Mouse (Mus musculus) CD8-positive naive resting alpha-beta T cell, adult 2 months (primary cell): ENCODE measurements around the gene Ilk.
A peak's percentile ranks its signal among the peaks of the same experiment; 100 is the strongest.
"Not testable (repeated sequence)": the region's sequence is repeated elsewhere in the genome, so short reads cannot be mapped to it uniquely, and the experiment has no call there.

Experiments
- DNase-seq, 2 experiments: peaks; one replicate each; pipeline ENCODE4 v3.0.0; 2022; ENCODE audit warnings: low read depth in 2 of 2, low spot score in 2 of 2

The Ilk gene

GRCm38 (mm10) chr7:105742539-105743215 is 6.3 kb downstream of the Ilk start:
- DNase-seq = not testable (repeated sequence)

DNA sequence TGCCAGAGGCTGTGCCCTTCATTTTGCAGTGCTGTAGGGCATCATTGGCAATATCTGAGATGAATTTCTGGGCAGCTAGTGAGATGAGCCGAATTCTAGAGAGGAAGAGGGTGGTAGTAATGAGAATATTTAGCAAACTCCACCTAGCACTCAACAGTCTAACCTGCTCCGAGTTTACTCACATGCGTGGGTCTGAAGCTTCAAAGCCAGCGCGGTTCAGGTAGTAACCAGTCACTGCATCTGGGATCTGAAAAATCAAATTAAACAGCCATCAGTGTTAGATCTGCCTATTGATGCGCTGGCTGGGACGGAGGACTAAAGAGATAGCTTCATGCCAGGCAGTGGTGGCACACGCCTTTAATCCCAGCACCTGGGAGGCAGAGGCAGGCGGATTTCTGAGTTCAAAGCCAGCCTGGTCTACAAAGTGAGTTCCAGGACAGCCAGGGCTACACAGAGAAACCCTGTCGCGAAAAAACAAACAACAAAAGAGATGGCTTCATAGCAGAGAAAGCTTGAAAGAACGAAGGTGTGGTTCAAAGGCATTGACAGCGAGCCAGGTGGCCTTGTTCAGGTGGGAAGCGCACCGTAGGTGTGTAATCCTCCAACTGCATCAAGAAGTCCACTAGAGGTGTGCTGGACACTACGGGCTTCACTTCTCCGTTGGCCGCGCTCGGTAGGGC is 7.0 kb downstream of the Ilk start:
- not testable (repeated sequence) for DNase-seq

- DNase-seq = peak; percentile 85 to 88
Observed at GRCm38 (mm10) chr7:105743926-105744590, 7.7 kb downstream of the Ilk start, which contains the start of gene Taf10. Taf10 (minus strand) TSS chr7:105744361.

- no peak for DNase-seq
Observed at GRCm38 (mm10) chr7:105747776-105748175, 11.4 kb downstream of the Ilk start.

DNA sequence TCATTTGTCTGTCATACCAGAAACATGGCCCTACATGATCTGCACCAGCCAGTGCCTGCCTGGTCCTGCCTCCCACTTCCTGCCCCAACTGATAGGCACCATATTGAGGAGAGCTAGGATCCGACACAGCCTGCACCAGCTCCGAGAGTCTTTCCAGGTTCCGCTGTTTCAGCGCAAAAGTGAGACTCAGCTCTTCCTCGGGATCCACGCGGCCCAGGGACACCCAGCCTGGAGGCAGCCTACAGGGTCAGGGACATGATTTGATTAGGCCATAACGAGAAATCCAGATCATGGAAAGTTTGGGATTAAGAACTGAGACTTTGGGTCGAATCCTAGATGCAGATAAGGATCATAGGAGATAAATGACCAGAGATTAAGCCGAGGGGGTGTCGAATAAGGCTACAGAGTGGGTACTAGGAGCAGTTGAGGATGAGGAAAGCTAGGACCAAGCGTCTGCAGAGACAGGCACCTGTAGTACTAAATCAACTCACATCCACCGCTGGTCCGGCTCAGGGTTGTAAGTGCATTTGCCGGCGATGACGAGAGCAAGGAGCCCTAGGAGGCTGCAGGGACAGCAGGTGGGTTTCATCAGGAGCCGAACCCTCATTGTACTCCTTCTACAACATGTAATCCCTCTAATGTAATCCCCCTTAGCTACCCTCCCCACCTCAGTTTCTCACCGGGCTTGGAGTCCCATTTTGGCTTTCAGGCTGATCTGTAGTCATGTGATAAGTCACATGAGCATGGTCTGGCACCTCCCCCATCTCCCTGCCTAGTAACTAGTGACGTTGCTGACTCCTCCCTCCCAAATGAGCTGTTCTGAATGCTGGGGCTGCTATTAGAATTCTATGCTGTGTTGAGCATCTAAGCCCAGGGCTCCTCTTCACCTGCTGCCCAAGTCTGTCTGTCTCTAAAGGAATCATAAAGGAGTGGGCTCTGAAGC is 15.4 kb downstream of the Ilk start, which contains the start of gene Tpp1:
TSS of gene Tpp1 (minus strand) at position 745 of the 943 bp plus-strand sequence.
- DNase-seq = peak; percentile 87 to 95

DNA sequence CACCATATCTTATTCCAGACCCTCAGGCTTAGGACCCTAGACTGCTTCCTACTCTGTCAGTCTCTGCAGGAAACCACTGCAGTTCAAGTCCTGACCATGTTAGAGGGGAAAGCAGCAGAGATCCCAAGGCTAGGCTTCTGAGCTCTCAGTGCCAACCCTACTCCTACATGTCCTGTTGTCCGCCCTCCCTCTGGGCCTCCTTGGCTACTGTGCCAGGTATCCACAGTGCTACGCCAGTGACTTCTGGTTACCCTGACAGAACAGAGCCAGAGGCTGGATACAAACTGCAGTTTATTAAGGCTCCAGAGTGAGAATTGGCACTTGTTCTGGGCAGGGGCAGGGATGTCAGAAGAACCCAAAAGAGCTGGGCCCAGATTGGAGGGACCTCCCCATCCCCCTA is 16.3 kb downstream of the Ilk start:
- DNase-seq = no peak

DNA sequence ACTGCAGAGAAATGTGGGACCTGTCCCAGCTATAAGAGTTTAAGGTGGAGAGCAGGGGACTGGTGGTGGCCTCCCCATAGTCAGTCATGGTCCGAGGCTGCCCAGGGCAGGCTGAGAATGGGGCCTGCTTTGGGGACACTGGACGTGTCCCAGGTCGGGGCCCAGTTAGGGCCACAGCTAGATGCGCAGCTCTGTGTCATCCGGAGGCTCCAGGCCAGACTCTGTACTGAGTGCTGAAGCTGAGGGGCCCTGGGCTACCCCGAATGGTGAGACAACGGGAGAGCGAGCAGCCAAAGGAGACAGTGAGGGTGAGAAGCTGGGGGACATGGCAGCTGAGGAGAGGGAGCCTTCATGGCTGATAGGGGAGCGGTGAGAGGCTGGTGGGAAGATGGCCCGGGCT is 16.9 kb downstream of the Ilk start:
- no peak for DNase-seq

- no peak for DNase-seq
Observed at GRCm38 (mm10) chr7:105761813-105762484, 25.6 kb downstream of the Ilk start.

GRCm38 (mm10) chr7:105762517-105763270 is 26.3 kb downstream of the Ilk start:
- DNase-seq = no peak

GRCm38 (mm10) chr7:105764331-105764730 is 27.9 kb downstream of the Ilk start:
- no peak for DNase-seq

- no peak for DNase-seq
Observed at GRCm38 (mm10) chr7:105767729-105768165, 31.4 kb downstream of the Ilk start.

GRCm38 (mm10) chr7:105769959-105770358 is 33.6 kb downstream of the Ilk start:
- DNase-seq = no peak

DNA sequence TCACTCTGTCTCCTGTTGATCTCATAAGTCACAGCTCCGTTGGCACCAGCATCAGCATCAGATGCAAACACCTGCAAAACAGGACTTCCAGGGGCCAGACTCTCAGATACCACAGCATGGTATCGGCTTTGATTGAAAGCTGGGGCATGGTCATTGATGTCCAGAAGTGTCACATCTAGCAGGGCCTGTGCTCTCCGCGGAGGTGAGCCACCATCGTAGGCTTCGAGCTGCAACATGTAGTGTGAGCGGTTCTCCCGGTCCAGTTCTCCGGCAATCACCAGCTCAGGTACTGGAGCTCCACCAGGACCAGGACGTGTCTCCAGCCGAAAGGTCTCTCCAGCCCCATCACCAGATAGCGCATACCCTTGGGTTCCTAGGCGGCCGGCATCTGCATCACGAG is 35.9 kb downstream of the Ilk start:
- DNase-seq = no peak

- DNase-seq = no peak
Observed at GRCm38 (mm10) chr7:105773041-105773440, 36.6 kb downstream of the Ilk start.

DNA sequence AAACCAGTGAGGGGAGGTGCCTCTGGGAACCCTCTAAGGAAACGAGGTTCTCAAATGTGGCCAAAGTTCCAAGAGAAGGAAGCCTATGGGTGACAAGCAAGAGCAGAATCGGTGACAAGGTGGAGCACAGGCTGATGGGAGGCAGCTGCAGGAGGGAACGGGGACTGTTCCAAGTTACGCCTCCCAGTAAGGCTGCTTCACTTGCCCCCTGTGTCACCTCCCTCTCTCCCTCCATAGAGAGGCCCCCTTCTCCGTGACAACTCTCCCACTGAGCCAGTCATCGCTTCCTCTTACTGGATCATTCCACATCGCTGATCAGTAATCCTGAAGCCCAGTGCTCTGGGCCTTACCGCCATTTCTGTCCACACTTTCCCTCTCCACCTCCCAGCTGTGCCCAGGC is 38.3 kb downstream of the Ilk start:
- no peak for DNase-seq

GRCm38 (mm10) chr7:105776026-105776425 is 39.6 kb downstream of the Ilk start:
- no peak for DNase-seq

DNA sequence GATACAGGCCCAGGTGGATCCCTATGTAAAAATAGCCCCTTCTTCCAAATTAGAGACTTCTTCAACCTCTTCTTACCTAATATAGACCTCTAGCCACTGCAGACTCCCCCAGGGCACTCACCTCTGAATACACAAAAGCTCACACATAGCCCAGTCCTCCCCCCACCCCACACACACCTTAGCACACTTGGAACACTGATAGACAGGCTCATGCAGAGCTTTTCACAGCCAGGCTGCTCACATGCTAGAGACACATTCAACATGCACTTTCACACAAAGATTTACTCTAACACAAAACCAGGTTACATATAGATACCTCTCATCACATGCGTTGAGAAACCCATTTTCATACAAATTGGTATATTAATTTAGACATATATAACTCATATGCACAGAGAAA is 40.9 kb downstream of the Ilk start:
- DNase-seq = no peak

- DNase-seq = no peak
Observed at GRCm38 (mm10) chr7:105777797-105778552, 41.6 kb downstream of the Ilk start.
